Mouse (Mus musculus) cerebellum, adult 9-11 months (tissue): ENCODE results near the gene Bex3.

ENCODE experiments used
- DNase-seq: peaks from one replicate; pipeline ENCODE4 v3.0.0; 2022

Bex3 gene

DNA sequence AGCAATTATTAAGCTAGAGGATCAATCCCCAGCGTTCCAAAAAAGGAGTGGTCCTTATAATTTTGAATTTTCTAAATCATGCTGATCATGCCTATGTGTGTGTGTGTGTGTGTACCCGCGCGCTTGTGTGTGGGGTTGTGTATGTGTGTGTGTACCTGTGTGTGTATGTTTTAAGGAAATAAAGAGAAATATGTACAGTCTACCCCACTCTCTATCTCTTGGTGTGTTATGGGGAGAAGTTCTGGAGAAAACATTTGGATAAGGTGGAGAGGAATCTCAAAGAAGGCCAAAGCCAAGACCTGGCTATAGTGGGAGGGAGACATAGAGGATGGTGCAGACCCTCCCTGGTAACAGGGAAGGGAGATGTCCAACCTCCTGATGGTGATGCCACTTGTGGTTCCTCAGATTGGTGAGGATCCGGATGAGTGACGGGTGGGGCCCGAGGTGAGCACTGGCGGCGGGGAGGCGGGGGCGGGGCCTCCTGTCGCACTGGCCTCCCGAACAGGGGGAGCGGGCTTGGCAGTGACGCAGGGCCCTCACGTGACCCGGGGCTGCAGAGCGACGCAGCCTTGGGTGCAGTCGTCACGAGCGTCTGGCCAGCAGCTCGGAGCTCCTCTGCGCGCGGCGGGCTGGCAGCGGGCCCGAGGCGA is at the start of gene Bex3:
Gene Bex3 (plus strand): TSS at position 511 of the 650 bp plus-strand sequence.
- DNase-seq: peak; percentile 83

GRCm38 (mm10) chrX:136223714-136224113 is 46.3 kb upstream of the Bex3 start:
- DNase-seq: no peak

DNA sequence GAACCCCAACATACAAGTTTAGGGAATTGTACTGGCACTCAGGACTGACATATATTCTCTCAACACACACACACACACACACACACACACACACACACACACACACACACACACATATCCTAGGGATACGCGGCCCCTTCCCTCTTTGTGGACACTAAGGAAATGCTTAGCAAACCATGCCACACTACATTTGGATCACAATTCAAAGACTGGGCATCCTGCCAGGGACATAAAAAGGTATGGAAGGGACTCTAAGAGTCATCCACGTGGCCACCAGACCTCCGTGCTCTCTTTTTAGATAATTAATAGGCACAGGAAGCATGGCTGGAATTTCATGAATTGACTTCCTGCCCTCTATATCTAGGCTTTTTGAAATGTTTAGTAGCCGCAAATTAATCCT is 42.3 kb upstream of the Bex3 start:
- no peak for DNase-seq

DNA sequence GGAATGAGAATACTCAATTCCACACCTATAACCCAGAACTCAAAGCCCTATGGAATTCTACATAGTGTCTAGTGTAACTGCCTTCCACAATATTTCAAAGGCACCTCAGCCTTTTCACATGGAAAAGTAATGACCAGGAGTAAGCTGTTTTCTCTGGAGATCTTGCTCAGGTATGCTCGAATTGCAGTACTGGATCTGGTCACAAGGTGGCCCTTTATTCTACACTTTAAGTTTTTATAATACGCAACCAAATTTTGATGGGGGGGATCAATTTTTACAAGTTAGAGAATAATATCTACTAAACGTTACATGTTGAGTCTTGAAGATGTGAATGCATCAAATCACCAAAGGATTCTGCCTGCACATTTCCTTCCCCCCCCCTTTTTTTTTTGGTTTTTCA is 31.9 kb upstream of the Bex3 start:
- DNase-seq: peak; percentile 12

DNA sequence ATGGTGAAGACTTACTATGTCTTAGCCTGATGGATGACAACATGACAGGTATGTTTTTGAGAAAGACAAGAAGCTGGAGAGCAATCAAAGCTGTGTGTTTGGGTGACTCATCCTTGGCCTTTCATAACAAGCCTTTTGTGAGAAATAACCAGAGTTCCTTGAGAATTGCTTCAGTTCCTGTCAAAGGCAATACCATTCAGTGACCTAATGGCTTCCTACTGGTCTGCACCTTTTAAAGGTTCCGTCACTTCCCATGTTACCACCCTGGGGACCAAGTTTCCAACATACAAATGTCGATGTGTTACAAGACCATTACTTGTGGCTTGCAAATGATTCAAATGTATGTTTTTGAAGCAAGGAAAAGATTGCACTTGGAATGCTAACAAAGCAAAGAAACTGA is 26.9 kb upstream of the Bex3 start:
- no peak for DNase-seq

DNA sequence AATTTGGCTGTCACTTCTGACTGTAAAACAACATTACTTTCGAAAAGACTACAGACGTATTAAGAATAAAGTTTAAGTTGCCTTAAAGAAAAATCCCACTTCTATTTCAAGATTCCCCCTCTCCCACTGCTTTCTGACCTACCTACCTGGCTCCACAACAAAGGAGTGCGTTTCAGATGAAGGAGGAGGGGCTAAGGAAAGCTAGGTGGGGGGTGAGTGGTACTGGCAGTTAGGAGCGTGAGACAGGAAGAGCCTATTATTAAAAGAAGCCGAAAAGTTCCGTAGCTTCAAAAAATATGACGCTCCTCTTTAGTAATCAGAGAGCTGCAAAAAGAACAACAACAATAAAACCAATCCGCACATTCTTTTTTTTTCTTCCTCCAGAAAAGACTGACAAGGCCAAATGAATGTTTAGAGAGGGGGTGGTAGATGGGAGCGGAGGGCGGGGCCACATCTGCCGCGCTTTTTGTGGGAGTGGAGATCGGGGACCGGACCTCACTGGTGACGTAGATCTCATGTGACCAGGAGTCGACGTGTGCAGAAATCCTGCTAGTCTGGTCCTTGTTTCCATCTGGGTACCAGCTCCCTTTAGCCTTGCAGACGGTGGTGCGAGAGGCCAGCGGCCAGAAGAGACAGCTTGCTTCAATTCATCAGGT is 25.4 kb upstream of the Bex3 start, which contains the start of gene Tceal9:
Gene Tceal9 (plus strand): TSS at position 506 of the 656 bp plus-strand sequence.
- DNase-seq: peak; percentile 80

- peak; percentile 38 for DNase-seq
These were observed 24.5 kb upstream of the Bex3 start for GRCm38 (mm10) chrX:136245521-136246071.

DNA sequence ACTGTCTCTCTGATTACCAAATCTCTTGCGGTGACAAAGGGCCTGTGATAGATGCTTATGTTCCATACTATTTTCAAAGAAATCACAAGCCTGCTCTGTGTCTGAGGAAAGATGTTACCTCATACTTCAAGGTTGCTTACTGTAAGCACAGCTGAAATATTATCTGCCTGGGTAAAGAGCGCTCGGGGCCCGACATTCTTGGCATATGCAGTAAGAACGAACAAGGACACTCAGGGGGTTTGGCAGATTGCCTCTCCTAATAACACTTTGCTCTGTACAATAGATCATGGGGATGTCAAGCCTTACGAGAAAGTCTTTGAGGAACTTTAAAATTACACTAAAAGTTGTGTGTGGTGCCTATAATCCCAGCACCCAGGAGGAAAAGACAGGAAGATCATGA is 21.2 kb upstream of the Bex3 start:
- no peak for DNase-seq

GRCm38 (mm10) chrX:136249671-136250070 is 20.4 kb upstream of the Bex3 start:
- DNase-seq: no peak

- no peak for DNase-seq
These were observed 17.9 kb upstream of the Bex3 start for GRCm38 (mm10) chrX:136252023-136252729.

GRCm38 (mm10) chrX:136267720-136268119 is 2.3 kb upstream of the Bex3 start:
- no peak for DNase-seq

DNA sequence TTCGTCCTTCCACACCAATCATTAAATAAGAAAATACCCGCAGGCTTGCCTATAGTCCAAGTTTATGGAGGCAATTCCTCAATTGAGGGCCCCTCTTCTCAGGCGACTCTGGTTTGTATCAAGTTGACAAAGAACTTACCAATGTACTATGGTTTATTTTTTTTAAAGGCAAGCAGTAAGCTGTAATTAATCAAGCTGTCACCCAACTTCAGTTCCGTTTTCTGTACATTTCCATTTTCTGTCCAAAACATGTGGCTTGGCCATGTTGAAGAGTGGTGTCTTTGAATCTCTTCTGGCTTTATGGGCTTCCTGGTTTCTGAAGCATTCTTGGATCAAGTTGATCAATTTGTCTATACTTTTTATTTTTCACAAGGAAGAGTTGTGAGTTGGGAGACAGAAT is 1.9 kb upstream of the Bex3 start:
- DNase-seq: no peak

DNA sequence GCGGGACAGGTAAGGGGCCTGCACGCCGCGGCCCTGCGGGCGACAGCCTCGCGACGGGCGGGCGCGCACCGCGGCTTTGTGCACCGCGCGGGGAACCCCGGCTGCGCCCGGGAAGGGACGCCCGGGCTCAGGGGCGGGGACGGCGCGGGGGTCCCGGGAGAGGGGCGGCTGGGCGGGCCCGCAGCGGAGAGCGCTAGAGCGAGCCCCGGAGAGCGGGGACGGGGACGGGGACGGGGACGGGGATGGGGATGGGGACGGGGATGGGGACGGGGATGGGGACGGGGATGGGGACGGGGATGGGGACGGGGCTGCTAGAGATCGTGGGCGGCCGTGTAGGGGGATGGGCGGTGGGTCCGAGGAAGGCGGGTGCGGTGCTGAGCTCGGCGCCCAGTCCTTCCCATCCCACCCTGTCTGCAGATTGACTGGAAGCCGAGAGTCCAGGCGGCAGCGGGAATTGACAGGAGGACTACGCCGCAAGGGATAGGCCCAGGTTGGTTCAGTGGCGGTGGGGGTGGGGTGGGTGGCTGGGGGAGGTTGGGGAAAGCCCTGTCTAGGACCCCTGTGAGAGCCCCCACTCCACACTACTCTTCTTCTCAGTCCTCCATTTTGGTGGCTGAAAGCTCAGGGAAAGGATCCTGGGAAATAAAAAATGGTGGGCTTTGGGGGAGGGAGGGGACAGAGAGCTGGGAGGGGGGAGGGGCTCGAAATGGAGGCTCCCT is 499 bp downstream of the Bex3 start:
- peak; percentile 34 for DNase-seq

DNA sequence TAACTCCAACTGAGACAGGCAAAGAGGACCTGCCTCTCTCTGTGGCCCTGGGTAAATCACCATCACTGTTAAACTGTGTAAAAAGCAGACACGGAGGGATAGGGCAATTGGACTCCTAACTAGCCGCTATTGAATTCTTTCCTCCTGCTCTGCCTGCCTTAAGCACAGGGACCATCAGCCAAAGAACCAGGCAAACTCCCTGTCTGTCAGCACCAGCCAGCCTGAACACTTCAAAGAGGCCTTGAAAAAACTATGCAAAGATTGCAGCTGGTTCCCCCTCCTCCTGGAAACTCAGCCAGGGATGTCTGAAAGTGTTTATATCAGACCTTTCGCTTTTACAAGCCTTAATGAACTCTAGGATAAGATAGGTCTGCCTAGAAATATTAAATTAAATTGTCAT is 4.5 kb downstream of the Bex3 start:
- no peak for DNase-seq

- DNase-seq: no peak
These were observed 5.3 kb downstream of the Bex3 start for GRCm38 (mm10) chrX:136275386-136275785.

- DNase-seq: no peak
These were observed 7.5 kb downstream of the Bex3 start for GRCm38 (mm10) chrX:136277577-136277976.

DNA sequence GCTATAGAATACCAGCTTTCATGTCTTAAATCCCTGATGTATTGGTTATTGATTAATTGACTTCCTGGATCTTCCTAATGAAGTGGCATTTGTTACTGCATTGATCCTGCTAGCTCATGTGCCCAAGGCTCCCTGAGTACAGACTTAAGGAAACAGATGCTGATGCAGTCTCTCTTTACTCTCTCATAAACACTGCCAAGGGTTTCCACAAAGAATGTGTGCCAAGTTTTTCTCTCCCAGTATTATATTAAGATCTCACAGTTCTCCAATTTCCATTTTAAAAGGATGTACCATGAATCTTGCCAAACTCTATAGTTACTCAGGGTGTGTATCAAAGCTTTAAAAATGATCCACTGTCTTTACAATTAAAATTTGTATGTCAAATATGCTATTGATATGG is 8.3 kb downstream of the Bex3 start:
- DNase-seq: no peak

GRCm38 (mm10) chrX:136279410-136279809 is 9.4 kb downstream of the Bex3 start:
- no peak for DNase-seq

GRCm38 (mm10) chrX:136290817-136291281 is 20.8 kb downstream of the Bex3 start:
- peak; percentile 21 for DNase-seq

DNA sequence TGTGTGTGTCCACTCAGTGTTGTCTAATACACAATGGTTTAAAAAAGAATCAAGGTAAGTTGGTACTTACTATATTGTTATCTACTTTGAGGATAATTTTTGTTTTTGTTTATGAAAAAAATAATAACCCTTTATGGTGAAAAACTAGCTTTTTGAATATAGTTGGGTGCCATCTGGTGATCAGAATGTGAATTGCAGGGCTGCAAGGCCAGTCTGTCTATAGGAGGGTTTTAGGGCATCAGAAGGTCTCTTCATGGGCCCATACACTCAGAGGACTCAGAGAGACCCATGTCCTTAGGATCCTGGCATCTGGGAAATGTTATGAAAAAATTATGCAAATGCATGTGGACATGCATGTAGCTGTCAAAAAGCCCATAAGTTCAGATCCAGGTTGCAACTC is 34.2 kb downstream of the Bex3 start:
- peak; percentile 15 for DNase-seq

- no peak for DNase-seq
These were observed 36.1 kb downstream of the Bex3 start for GRCm38 (mm10) chrX:136306196-136306595.

- DNase-seq: no peak
These were observed 43.2 kb downstream of the Bex3 start for GRCm38 (mm10) chrX:136313303-136313702.
